Mouse (Mus musculus) lung, embryonic 14.5 days (tissue): ENCODE data around the gene Fryl. TPM values are rescaled to one million over a fixed set of nuclear protein-coding genes. Genes with fewer than 3 reads are reported as not detected.

Experiments used
- ATAC-seq: fragments of 200-750 bp; cut with Nextera tagmentation; 2 replicates; pipeline ENCODE4 v1.8.0; 2017; ENCODE audit warnings: mild to moderate bottlenecking, moderate TSS enrichment, moderate library complexity; ENCODE audit not compliant: insufficient read depth
- DNase-seq: peaks from one replicate; pipeline ENCODE4 v3.0.0-alpha.2; 2015
- H3K27ac ChIP-seq: fragments of 300-500 bp; sonication (generic); 2 replicates; pipeline ENCODE4 v1.5.1; 2014; ENCODE audit warnings: low read depth, mild to moderate bottlenecking, moderate library complexity
- H3K27me3 ChIP-seq: fragments of 300-500 bp; sonication (generic); 2 replicates; pipeline ENCODE4 v1.6.1; 2014; ENCODE audit warnings: low read length, control low read depth; ENCODE audit not compliant: insufficient read depth
- H3K36me3 ChIP-seq: fragments of 300-500 bp; sonication (generic); 2 replicates; pipeline ENCODE4 v1.6.1; 2014; ENCODE audit warnings: control low read depth; ENCODE audit not compliant: insufficient read depth
- H3K4me1 ChIP-seq: fragments of 300-500 bp; sonication (generic); 2 replicates; pipeline ENCODE4 v1.6.1; 2014; ENCODE audit warnings: antibody characterized with exemption, control low read depth; ENCODE audit not compliant: insufficient read depth
- H3K4me2 ChIP-seq: fragments of 300-500 bp; sonication (generic); 2 replicates; pipeline ENCODE4 v1.6.1; 2014; ENCODE audit warnings: mild to moderate bottlenecking
- H3K4me3 ChIP-seq: fragments of 300-500 bp; sonication (generic); 2 replicates; pipeline ENCODE4 v1.5.1; 2014; ENCODE audit warnings: low read depth, low read length
- H3K9ac ChIP-seq: fragments of 300-500 bp; sonication (generic); 2 replicates; pipeline ENCODE4 v1.6.1; 2014
- H3K9me3 ChIP-seq: fragments of 300-500 bp; sonication (generic); 2 replicates; pipeline ENCODE4 v1.6.1; 2016; ENCODE audit warnings: low read depth, low read length, control low read depth
- CTCF ChIP-seq: IDR thresholded peaks from 2 replicates; pipeline ENCODE4 v1.5.1; 2016; ENCODE audit warnings: antibody characterized with exemption, low read depth
- WGBS: fragments of 180-500 bp; shearing (Covaris S2); extraction: QIAGEN DNeasy Blood & Tissue Kit; methylation state at CpG from one replicate; pipeline ENCODE4 v1.1.7; 2014; 5-methylcytosine and 5-hydroxymethylcytosine counted together
- polyA plus RNA-seq: library from polyadenylated mRNA; unstranded; fragments of >200 nt; fragmentation: Nextera tagmentation; extraction: Ambion mirVana; gene quantifications from 2 replicates; pipeline ENCODE4 v1.2.1, GENCODE M21; 2014

The Fryl gene
- polyA plus RNA-seq, 1 experiment from 2014 or later = 22.6 TPM

DNA sequence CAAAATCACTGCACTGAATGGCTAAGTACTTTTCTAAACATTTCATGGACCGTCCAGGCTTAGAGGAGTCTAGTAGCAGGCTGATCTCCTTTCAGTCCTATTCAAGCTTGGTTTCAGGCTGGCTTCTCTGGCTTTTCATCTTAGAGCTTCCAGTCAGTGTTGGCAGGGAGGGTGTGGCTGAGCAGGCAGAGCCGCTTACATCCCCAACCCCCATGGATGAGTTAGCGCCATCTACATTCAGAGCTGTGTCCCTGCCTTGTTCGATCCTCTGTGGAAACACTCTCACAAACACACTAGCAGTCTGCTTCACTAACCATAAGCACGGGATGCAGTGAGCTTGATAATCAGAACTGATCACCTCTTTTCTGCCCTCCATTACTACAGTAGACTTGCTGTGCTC lies 283.5 kb downstream of the Fryl start:
- TF ChIP-seq CTCF = no peak
- Histone ChIP-seq H3K4me2 (no peak overlapping the region), H3K9me3 (no peaks in the 10 kb centered on the region), H3K9ac (no peak overlapping the region), H3K4me3 (no peak overlapping the region), H3K27me3 (no peaks in the 10 kb centered on the region), H3K4me1 (no peaks in the 10 kb centered on the region), H3K27ac (no peak overlapping the region), H3K36me3 (peaks cover 44% of the 10 kb centered on the region; the same call in 1 of the 2 replicates)
- WGBS = 65% methylated on average over 5 of the region's 5 CpGs
- peak; percentile 14 for DNase-seq
- no peak for ATAC-seq

DNA sequence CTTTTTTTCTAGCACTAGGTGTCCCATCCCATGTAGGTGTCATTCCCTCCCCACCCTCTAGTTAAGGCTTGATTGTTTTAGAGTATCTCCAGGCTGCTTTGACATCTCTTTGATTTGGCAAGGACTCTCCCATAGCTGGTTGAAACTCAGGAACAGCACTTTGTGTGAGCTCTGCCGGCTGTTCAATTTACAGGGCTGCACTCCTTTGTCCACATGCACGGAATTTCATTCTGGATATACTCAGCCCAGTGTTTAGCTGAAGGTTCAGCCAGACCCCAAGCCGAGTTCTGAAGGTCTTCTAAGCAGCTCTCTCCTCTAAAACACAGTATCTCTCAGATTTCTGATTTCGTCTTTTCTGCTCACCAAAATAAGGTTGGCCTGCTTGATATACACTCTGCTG lies 284.0 kb downstream of the Fryl start:
- no peaks in the 10 kb centered on the region for H3K9me3 ChIP-seq
- no peaks in the 10 kb centered on the region for H3K27me3 ChIP-seq
- no peak overlapping the region for H3K9ac ChIP-seq
- no peaks in the 10 kb centered on the region for H3K4me1 ChIP-seq
- ATAC-seq (no peak), DNase-seq (no peak)
- WGBS = 73% methylated on average over 4 of the region's 4 CpGs
- no peak for TF ChIP-seq CTCF
- no peak overlapping the region for H3K4me3 ChIP-seq
- no peak overlapping the region for H3K4me2 ChIP-seq
- H3K27ac ChIP-seq = no peak overlapping the region
- H3K36me3 ChIP-seq = peaks cover 44% of the 10 kb centered on the region; the same call in 1 of the 2 replicates

Other genes with a start within 250 kb of the Fryl start
- 0.28 and 0.80 TPM in 2 replicates for gene Slc10a4, start 249.7 kb downstream of the Fryl start, polyA plus RNA-seq
- gene Ociad1, start 36.2 kb upstream of the Fryl start, polyA plus RNA-seq = 134 and 144 TPM in 2 replicates
- 29.3 and 31.4 TPM in 2 replicates for gene Ociad2, start 84.4 kb upstream of the Fryl start, polyA plus RNA-seq
- gene Cwh43, start 149.5 kb upstream of the Fryl start, polyA plus RNA-seq = 0.18 TPM in 1 of 2 replicates, not detected in the other
- gene Dcun1d4, start 224.4 kb upstream of the Fryl start, polyA plus RNA-seq = 32.4 and 34.5 TPM in 2 replicates